Mouse (Mus musculus): ENCODE results near the gene Gpr45.

Gpr45 gene

GRCm38 (mm10) chr1:43051903-43052302 lies 99.2 kb downstream of the Gpr45 start:
- DNase-seq, result peak; percentile 19

GRCm38 (mm10) chr1:43065615-43066310 lies 113.1 kb downstream of the Gpr45 start:
- DNase-seq, result peak; percentile 73

DNA sequence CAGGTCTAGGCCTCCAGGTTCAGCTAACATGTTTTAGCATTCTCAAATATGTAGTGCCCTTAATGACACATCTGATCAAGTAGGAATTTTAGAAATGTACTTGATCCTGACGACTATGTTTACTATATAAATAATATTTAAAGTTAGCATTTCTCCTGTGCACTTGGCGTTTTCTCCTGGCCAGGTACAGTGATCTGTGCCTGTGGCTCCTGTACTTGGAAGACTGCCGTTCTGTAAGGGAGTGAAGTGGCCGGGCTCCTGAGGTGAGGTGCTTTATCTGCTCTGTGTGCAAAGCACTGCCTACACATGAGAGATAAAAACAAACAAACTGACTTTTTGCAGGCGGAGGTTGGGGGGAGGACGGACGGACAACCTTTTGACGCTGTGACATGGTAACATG lies 113.9 kb downstream of the Gpr45 start:
- no peak for DNase-seq

GRCm38 (mm10) chr1:43067551-43067950 lies 114.9 kb downstream of the Gpr45 start:
- no peak for DNase-seq

DNA sequence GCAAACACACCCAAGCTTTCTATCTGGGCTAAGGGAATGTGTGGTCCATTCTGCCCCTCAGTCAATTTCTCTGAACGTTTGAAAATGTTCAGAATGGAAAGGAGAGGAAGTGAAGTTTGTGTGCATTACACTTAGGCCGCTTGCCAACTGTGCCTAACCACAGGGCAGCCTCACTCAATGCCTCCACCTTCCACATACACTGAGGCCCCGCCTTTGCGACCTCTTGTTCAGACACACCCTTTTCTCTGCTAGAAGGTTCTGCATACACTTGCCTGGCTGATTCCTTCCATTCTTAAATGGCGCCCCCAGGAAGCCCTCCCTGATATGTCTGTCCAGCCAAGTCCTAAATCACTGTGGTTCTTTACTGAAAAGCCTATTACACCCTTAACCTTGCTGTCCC lies 118.1 kb downstream of the Gpr45 start:
- DNase-seq, result no peak

DNA sequence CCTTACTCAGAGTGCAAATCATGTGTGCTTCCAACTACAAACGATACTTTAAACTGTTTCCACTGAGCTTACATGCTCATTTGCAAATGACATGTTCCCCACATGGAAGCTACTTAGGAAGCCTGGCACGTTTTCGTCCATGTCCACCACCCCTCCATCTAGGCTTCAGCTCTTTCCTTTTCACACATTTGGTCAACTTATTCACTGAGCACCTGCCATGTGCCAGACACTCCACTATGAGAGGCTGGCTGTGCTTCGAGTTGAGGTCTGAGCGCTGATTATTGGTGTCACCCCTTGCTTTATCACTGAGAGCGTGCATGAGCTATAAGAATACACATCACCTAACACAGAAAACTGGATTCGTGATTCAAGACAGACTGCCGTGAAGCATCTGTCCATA lies 119.4 kb downstream of the Gpr45 start:
- no peak for DNase-seq

DNA sequence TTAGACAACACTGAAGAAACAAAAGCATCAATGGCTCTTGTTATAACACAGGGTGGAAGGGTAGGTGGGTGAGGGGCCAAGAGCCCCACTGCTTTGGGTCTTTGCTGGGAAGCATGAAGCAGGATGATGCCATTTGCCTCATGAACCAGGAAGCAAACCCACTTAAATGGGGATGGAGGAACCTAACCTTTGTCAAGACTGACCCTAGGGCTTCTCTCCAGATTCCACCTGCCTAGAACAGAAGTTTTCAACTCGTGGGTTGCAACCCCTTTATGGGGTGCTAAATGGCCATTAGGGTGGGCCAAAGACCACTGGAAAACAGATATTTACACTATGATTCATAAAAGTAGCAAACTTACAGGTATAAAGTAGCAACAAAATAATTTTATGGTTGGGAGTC lies 119.9 kb downstream of the Gpr45 start:
- DNase-seq, result no peak

- DNase-seq, result no peak
Observed at GRCm38 (mm10) chr1:43074791-43075190, 122.1 kb downstream of the Gpr45 start.

- no peak for DNase-seq
Observed at GRCm38 (mm10) chr1:43078124-43078523, 125.5 kb downstream of the Gpr45 start.

GRCm38 (mm10) chr1:43082946-43083345 lies 130.3 kb downstream of the Gpr45 start:
- no peak for DNase-seq

Data from kidney, postnatal 14 days (tissue).